In genomic region chr11:71012743-71013142, GRCm38 (mm10) we compare ENCODE assay signal across 29 mouse cellular contexts. TPM values are rescaled to one million over a fixed set of nuclear protein-coding genes. Genes with fewer than 3 reads are reported as not detected.
DNase-seq lines count a peak whose midpoint lies in the region; ATAC-seq lines count a peak whose summit lies in the region.
"Had no signal": no experiment of that assay in that cellular context is flagged by ENCODE, and none has a peak within 500 bp of the region (broad histone marks: within the 10 kb centered on the region; RNA-seq: fewer than 3 reads in every experiment).

No protein-coding gene starts in this region.

- H3K36me3 ChIP-seq in liver, embryonic 15.5 days (replicated peaks) = peaks cover 64% of the 10 kb centered on the region

- DNase-seq in heart, adult 18-20 months = peak; percentile 41 to 54
- no peak for DNase-seq in heart, adult 8-10 months (ENCODE audit: low spot score)
- peak; percentile 29 for DNase-seq in liver
- peak; percentile 32 for DNase-seq in lung, postnatal 10 days
- DNase-seq in ovary, postnatal 10 days (ENCODE audit: low spot score) = no peak
- no peak for DNase-seq in retina, postnatal 1 day
- DNase-seq: adrenal gland, postnatal 10 days; cerebellum, adult 2 months; cerebellum, postnatal 36 days; embryo, embryonic 11 days; gastrocnemius, adult 2 months; kidney, adult 8-10 months; kidney, postnatal 14 days; layer of hippocampus, postnatal 36 days; thymus, postnatal 36 days had no signal

- H3K27me3 ChIP-seq in liver, embryonic 15.5 days = no peaks in the 10 kb centered on the region
- H3K27me3 ChIP-seq: embryonic facial prominence, embryonic 13.5 days; forebrain, embryonic 13.5 days; heart, embryonic 15.5 days; hindbrain, embryonic 15.5 days; intestine, embryonic 15.5 days; limb, embryonic 12.5 days; megakaryocyte, embryonic 14.5 days; midbrain, embryonic 13.5 days had no signal

- H3K4me1 ChIP-seq in liver, embryonic 15.5 days (replicated peaks) = peaks cover 23% of the 10 kb centered on the region
- H3K4me1 ChIP-seq: limb, embryonic 12.5 days had no signal

- H3K27ac ChIP-seq in liver, embryonic 15.5 days (replicated peaks) = peak overlapping the region; percentile 51
- H3K27ac ChIP-seq: embryonic facial prominence, embryonic 13.5 days; forebrain, embryonic 13.5 days; gastrocnemius, adult 2 months; heart, embryonic 15.5 days; hindbrain, embryonic 15.5 days; intestine, embryonic 15.5 days; layer of hippocampus, adult 2 months; limb, embryonic 12.5 days; midbrain, embryonic 13.5 days had no signal

- ATAC-seq in liver, embryonic 15.5 days (ENCODE audit: insufficient read depth) = peak; percentile 90
- no peak for ATAC-seq in inflammation-experienced regulatory T-cells, adult 6 months
- ATAC-seq: CD4-positive, CD25-positive, alpha-beta regulatory T cell, adult 4 months; forebrain, embryonic 13.5 days; intestine, embryonic 15.5 days; midbrain, embryonic 13.5 days had no signal

- no peak overlapping the region for H3K4me3 ChIP-seq in liver, embryonic 15.5 days (replicated peaks)
- H3K4me3 ChIP-seq: embryonic facial prominence, embryonic 13.5 days; erythroblast, embryonic 14.5 days; forebrain, embryonic 13.5 days; gastrocnemius, adult 2 months; heart, embryonic 15.5 days; hindbrain, embryonic 15.5 days; intestine, embryonic 15.5 days; layer of hippocampus, adult 2 months; limb, embryonic 12.5 days; megakaryocyte, embryonic 14.5 days; midbrain, embryonic 13.5 days had no signal

- WGBS in liver, embryonic 15.5 days (ENCODE audit: insufficient replicate concordance) = 81% methylated on average over 7 of the region's 7 CpGs

- H3K9me3 ChIP-seq in liver, embryonic 15.5 days (replicated peaks) = no peaks in the 10 kb centered on the region
- H3K9me3 ChIP-seq: embryonic facial prominence, embryonic 13.5 days; forebrain, embryonic 13.5 days; heart, embryonic 15.5 days; hindbrain, embryonic 15.5 days; intestine, embryonic 15.5 days; limb, embryonic 12.5 days; megakaryocyte, embryonic 14.5 days; midbrain, embryonic 13.5 days had no signal

- H3K4me2 ChIP-seq in liver, embryonic 15.5 days = no peak overlapping the region
- H3K4me2 ChIP-seq: embryonic facial prominence, embryonic 13.5 days; forebrain, embryonic 13.5 days; heart, embryonic 15.5 days; hindbrain, embryonic 15.5 days; intestine, embryonic 15.5 days; limb, embryonic 12.5 days; midbrain, embryonic 13.5 days had no signal

- no peak overlapping the region for H3K9ac ChIP-seq in liver, embryonic 15.5 days
- H3K9ac ChIP-seq: embryonic facial prominence, embryonic 13.5 days; forebrain, embryonic 13.5 days; heart, embryonic 15.5 days; hindbrain, embryonic 15.5 days; intestine, embryonic 15.5 days; limb, embryonic 12.5 days; midbrain, embryonic 13.5 days had no signal

RNA-seq across cellular contexts. Expression of gene Mis12, which starts 6.7 kb away (rescaled TPM):
- 1 to 10 TPM; 7.9 to 8.1 TPM for total RNA-seq in heart, adult 18-20 months (2021)
- 1 to 10 TPM; 5.6 to 9.2 (median 6.9) TPM for total RNA-seq in heart, adult 8-10 months (2022)
- polyA plus RNA-seq in liver, embryonic 15.5 days (2015; fragmentation: Nextera tagmentation; extraction: Ambion mirVana) = 22.2 and 23.3 TPM in 2 replicates
- polyA plus RNA-seq in inflammation-experienced regulatory T-cells, adult 6 months (2017; shearing (Covaris generic)) = 10 to 100 TPM; 16.3 to 21.6 (median 20.3) TPM

RNA-seq across cellular contexts. Expression of gene Derl2, which starts 6.9 kb away (rescaled TPM):
- total RNA-seq in heart, adult 18-20 months (2021) = 10 to 100 TPM; 38.5 to 39.5 TPM
- 10 to 100 TPM; 30.2 to 42.5 (median 34.6) TPM for total RNA-seq in heart, adult 8-10 months (2022)
- polyA plus RNA-seq in liver, embryonic 15.5 days (2015; fragmentation: Nextera tagmentation; extraction: Ambion mirVana) = 35.7 and 37.9 TPM in 2 replicates
- 100 to 1,000 TPM; 114 to 184 (median 122) TPM for polyA plus RNA-seq in inflammation-experienced regulatory T-cells, adult 6 months (2017; shearing (Covaris generic))

RNA-seq across cellular contexts. Expression of gene Dhx33, which starts 8.5 kb away (rescaled TPM):
- total RNA-seq in heart, adult 18-20 months (2021) = 1 to 10 TPM; 8.1 to 8.4 TPM
- 10 to 100 TPM in 3 of 4 experiments, 1 to 10 TPM in 1; 9.5 to 11.8 (median 10.6) TPM for total RNA-seq in heart, adult 8-10 months (2022)
- polyA plus RNA-seq in liver, embryonic 15.5 days (2015; fragmentation: Nextera tagmentation; extraction: Ambion mirVana) = 5.8 and 6.6 TPM in 2 replicates
- 1 to 10 TPM; 4.8 to 6.8 (median 6.2) TPM for polyA plus RNA-seq in inflammation-experienced regulatory T-cells, adult 6 months (2017; shearing (Covaris generic))

RNA-seq across cellular contexts. Expression of gene 6330403K07Rik, which starts 20.6 kb away (rescaled TPM):
- under 1 TPM; 0.40 to 0.49 TPM for total RNA-seq in heart, adult 18-20 months (2021)
- total RNA-seq in heart, adult 8-10 months (2022) = 1 to 10 TPM in 1 of 4 experiments, under 1 TPM in 3; 0.41 to 1.2 (median 0.57) TPM
- polyA plus RNA-seq in liver, embryonic 15.5 days (2015; fragmentation: Nextera tagmentation; extraction: Ambion mirVana) = 2.1 and 2.5 TPM in 2 replicates
- polyA plus RNA-seq in inflammation-experienced regulatory T-cells, adult 6 months (2017; shearing (Covaris generic)) = 10 to 100 TPM; 10.7 to 20.4 (median 17.8) TPM
- total RNA-seq: hematopoietic stem cell, adult 5-6 weeks had no signal

RNA-seq across cellular contexts. Expression of gene C1qbp, which starts 29.9 kb away (rescaled TPM):
- 100 to 1,000 TPM; 215 to 228 TPM for total RNA-seq in heart, adult 18-20 months (2021)
- 100 to 1,000 TPM; 205 to 232 (median 222) TPM for total RNA-seq in heart, adult 8-10 months (2022)
- polyA plus RNA-seq in liver, embryonic 15.5 days (2015; fragmentation: Nextera tagmentation; extraction: Ambion mirVana) = 159 and 170 TPM in 2 replicates
- 10 to 100 TPM; 12.6 to 27.5 (median 15.5) TPM for polyA plus RNA-seq in inflammation-experienced regulatory T-cells, adult 6 months (2017; shearing (Covaris generic))

Comparison
In these comparisons a context has a peak if more than half of its experiments do, and no peak if none do; other contexts are left out.
1. DNase-seq: peak in heart, adult 18-20 months (2 of 2), liver (single experiment) and lung, postnatal 10 days (single experiment); none in heart, adult 8-10 months (single experiment), ovary, postnatal 10 days (single experiment) and retina, postnatal 1 day (single experiment).